ENCODE assay signal across 8 mouse cellular contexts in the genomic region with DNA sequence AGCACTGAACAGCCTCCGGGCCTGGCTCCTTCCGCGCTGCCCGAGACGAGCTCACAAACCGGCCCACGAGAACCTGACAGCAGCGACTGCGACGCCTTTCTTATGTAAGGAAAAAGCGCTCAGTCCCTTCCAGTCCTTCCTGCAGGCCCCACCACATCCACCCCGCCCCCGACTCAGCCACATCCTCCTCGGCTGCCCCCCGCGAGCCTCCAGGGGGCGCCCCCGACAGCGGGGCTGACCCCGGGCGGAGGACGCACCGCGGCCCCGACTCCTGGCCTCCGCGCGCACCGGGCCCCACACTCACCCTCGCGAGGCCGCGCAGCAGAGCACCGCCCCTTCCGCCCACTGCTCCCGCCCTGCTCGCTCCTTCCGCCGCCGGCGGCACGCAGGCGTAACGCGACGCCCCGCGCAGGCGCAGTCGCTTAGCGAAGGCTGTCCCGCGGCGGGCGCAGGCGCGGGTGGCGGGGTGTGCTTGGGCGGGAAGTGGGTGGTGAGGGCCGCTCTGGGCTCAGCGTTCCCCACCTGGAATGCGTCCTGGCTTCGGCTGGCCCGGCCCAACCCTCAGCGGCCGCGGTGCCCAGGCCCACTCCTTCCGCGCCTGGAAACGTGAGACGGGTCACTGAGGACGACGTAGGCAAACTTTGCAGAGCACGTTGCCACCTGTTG. TPM values are rescaled to one million over a fixed set of nuclear protein-coding genes. Genes with fewer than 3 reads are reported as not detected.
DNase-seq lines count a peak whose midpoint lies in the region; ATAC-seq and TF ChIP-seq lines count a peak whose summit lies in the region.

Gene Mmaa, minus strand, starts transcription at position 328 of the 666 bp plus-strand sequence.

- peak; percentile 99 for DNase-seq in gastrocnemius, postnatal 10 days
- DNase-seq in left cerebral cortex, postnatal 10 days (ENCODE audit: extremely low spot score in 1 of 2, low spot score in 2 of 2) = peak; percentile 92 to 99
- peak; percentile 99 for DNase-seq in right cerebral cortex, postnatal 25 days
- DNase-seq in urinary bladder, postnatal 4 days (ENCODE audit: low spot score in 2 of 2) = peak; percentile 98 to 99

- no peak for TF ChIP-seq CTCF in cortical plate, adult 2 months (IDR thresholded peaks at IDR 0.05; ENCODE audit: extremely low read depth, insufficient read depth, low read length)

- peak; percentile 50; the same call in 1 of the 2 replicates for TF ChIP-seq POLR2A in cortical plate, adult 2 months (IDR thresholded peaks at IDR 0.05; ENCODE audit: extremely low read depth, insufficient read depth, low read length)

- H3K4me1 ChIP-seq in cortical plate, adult 2 months (ENCODE audit: control insufficient read depth, insufficient read depth, low read length) = peaks cover 4% of the 10 kb centered on the region

- intact Hi-C loops in left cerebral cortex, postnatal 10 days (cut with DNase I) = loop anchor here (5.0 kb wide), 4 partner anchors 103 to 1232 kb away; partner anchors contain the start of genes Smad1 and Zfp827

- peak within 1 kb of the TSS; percentile 77 for H3K4me3 ChIP-seq in cortical plate, adult 2 months (ENCODE audit: insufficient read depth, low read length)

- ATAC-seq in activated CD4-positive, CD25-positive, alpha-beta regulatory T cell, adult 4 months = peak; percentile 86
- ATAC-seq in inflammation-experienced regulatory T-cells, adult 6 months = peak; percentile 89
- peak; percentile 91 for ATAC-seq in megakaryocyte-erythroid progenitor cell, adult 5-6 weeks (replicated peaks; ENCODE audit: low FRiP score, low TSS enrichment, poor library complexity, severe bottlenecking)

- H3K27ac ChIP-seq in cortical plate, adult 2 months (ENCODE audit: insufficient read depth, low read length) = peak within 1 kb of the TSS; percentile 73

RNA-seq across cellular contexts. Expression of gene Mmaa, which starts in this region (rescaled TPM):
- 1 to 10 TPM; 5.7 to 7.1 TPM for polyA plus RNA-seq in activated CD4-positive, CD25-positive, alpha-beta regulatory T cell, adult 4 months (2017; shearing (Covaris generic))
- 36.9 and 37.5 TPM in 2 replicates for polyA plus RNA-seq in cortical plate, adult 2 months (2012; rRNA removed)
- total RNA-seq in gastrocnemius, postnatal 10 days (2021) = 10 to 100 TPM; 17.3 to 17.5 TPM
- 1 to 10 TPM; 6.0 to 8.7 (median 6.5) TPM for polyA plus RNA-seq in inflammation-experienced regulatory T-cells, adult 6 months (2017; shearing (Covaris generic))
- total RNA-seq in left cerebral cortex, postnatal 10 days (2021) = 10 to 100 TPM; 17.1 to 18.3 TPM
- 4.3 and 9.3 TPM in 2 replicates for total RNA-seq in megakaryocyte-erythroid progenitor cell, adult 5-6 weeks (2014; fragmentation: Nextera tagmentation)
- 10.4 and 10.7 TPM in 2 replicates for total RNA-seq in megakaryocyte-erythroid progenitor cell, adult 5-6 weeks (2017)

Comparison
In these comparisons a context has a peak if more than half of its experiments do, and no peak if none do; other contexts are left out.
1. Peak in every context shown above with its lines: DNase-seq, ATAC-seq, H3K4me3 ChIP-seq and H3K27ac ChIP-seq.